Mouse (Mus musculus) layer of hippocampus, postnatal 36 days (tissue): Measurements from ENCODE around the gene Tex9. TPM values are rescaled to one million over a fixed set of nuclear protein-coding genes. Genes with fewer than 3 reads are reported as not detected.

Experiments
- DNase-seq, 2 experiments: peaks; one replicate each; pipeline ENCODE4 v3.0.0; 2022
- total RNA-seq, 2 experiments: library from RNA; stranded (reverse); gene quantifications; 2 replicates each; pipeline ENCODE4 v1.2.3; 2021

Gene Tex9
- total RNA-seq, result 1 to 10 TPM; 5.8 to 6.8 TPM

DNA sequence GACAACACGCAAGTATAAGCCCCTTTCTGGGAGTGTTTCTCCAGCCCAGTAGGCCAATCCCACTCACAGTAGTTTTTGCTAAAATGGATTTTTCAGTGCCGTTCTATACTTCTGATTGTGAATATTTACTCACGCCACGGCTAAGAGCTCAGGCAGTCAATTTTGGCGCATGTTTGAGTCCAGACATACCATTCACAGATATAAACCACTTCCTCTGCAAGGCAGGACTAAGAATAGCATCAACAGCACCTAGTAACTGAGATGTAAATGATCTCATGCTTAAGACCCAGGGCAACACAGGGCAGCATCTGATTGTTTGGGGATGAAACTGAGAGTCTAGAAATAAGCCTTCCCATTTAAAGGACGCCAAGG lies at the start of gene Tex9:
TSS of gene Tex9 (minus strand) at position 19 of the 372 bp plus-strand sequence.
- no peak for DNase-seq

DNA sequence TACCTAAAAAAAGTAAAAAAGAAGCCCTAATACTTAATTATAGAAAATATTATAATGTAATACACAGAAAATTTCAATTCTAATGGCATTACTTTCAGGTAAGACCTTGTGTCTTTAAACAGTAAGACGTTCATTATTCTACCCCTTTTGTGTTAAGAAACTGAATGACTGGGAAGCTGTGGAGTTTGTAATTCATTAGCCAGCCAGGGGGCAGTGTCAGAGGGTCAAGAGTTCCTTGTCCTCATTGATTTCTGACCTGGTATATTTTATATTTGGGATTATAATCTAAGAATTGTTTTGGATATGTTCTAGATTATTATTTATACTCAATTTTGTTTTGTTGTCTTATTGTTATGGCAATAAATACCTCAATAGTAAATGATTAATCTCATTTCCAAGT lies 45.1 kb upstream of the Tex9 start:
- DNase-seq, result no peak

DNA sequence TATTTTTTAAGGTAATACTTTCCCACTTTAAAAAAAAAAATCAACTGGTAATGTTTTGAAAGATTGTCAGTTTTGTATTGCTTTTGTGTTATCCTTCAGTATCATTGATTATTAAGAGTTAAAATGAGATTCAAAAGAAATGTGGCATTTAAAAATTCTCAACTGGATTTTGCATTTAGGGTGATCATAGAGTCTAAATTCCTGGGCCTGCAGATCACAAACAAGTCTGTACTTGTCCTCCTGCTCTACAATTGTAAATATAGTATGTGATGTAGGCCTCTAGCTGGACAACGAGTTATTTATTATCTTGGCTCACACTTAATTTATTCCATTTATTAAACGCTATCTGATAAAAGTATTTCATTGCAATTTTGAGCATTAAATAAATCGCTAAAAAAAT lies 43.4 kb upstream of the Tex9 start:
- DNase-seq, result no peak

DNA sequence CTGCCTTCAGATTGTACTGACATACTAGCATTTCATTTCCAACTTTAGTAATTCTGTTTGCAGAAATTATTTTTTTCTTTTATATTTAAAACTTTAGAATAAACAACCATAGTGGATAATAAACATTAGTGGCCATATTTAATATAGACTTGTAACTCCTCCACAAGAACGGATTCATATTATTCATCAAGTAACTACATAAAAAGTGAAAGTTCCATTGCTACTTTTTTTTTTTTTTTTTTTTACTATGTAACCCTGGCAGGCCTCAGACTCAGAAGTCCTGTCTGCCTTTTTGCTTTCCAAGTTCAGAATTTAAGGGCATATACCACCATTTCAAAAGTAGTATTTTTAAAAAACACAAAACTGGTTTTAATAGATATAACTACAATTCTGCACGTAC lies 43.0 kb upstream of the Tex9 start:
- no peak for DNase-seq

DNA sequence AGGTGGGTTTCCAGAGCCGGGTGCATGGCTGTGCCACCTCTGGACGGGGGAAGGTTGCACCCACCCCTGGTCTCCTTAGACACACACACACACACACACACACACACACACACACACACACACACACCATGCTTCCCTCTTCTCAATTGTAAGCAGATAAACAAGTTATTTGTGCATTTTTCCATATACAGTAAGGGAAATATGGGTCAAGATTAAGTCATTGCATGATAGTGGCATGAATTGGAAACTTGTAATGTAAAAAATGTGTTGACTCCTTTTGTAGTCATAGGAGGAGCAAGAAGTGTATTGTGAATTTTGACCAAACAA lies 41.0 kb upstream of the Tex9 start:
- DNase-seq, result no peak

DNA sequence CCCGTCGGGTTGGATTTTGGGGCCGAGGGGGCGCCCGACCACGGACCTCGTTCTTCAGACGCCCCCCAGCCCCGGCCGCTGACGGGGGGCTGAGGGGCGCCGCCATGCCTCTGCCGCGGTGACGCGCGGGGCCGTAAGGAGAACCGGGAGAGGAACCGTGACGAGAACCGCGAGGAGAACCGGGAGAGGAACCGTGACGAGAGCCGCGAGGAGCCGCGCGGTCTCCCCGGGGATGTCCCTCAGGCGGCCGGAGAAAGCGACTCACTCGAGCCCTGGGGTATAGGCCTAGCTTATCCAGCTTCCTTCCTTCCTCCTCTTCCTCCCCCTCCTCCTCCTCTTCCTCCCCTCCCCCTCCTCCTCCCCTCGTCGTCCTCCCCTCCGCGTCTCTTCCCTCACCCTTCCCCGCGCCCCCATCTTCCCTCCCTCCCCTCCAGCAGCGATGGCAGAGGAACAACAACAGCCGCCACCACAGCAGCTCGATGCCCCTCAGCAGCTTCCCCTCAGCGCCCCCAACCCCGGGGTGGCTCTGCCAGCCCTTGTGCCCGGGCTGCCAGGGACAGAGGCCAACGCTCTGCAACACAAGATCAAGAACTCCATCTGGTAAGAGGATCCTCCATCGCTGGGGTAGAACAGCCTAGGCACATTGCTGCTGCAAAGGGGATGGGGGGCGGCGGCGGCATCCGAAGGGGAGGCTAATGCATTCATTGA lies 40.5 kb upstream of the Tex9 start:
- peak; percentile 53 to 64 for DNase-seq

DNA sequence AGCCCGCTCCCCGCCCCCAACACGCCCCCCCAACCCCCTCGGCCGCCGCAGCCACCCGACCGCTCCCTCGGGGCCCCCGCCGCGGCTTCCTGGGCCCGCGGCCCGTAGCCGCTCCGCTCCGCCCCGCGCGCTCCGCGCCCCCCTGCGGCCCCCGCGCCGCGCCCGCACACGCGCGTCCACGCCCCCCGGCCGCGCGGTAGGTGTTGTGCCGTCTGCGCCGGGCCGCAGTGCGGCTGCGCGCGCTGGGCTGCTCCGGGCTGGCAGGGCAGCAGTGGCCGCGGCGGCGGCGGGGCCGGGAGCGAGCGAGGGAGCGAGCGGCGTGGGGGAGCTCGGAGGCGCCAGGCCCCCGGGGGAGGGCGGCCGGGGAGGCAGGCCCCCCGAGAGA lies 40.0 kb upstream of the Tex9 start, which contains the start of gene Rfx7:
TSS of gene Rfx7 (plus strand) at position 245 of the 385 bp plus-strand sequence.
- peak; percentile 77 for DNase-seq

DNA sequence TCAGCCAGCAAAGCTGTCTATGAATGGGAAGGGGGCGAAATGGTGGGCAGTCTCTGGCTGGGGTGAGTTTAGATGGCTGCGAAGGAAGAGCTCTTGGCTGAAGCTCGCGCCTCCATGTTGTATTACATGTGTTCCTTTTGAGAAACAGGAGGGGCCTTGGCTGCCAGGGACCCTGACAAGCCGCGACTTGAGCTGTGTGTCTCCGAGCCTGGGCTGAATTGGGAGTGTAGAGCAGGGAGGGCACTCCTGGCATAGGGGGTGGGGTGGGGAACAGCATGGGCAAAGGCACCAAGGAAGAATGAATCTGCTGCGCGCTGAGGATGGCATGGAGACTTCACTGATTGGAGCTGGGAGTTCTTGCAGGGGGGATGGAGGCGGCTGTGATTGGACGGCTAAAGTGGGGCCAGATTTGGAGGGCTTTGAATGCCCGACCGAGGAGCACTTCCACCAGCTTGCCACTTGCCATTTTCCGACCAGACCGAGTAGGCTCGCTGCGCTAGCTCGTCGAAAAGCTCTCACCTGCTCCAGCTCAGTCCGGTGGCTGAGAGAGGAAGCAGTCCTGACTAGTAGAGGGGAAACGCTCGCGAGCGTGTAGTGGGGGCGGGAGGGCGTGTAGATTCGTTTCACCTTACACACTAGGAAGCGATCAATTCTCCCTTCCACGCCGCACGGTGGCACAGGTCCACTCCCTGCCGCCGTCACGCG lies 39.4 kb upstream of the Tex9 start:
- DNase-seq, result peak; percentile 81

DNA sequence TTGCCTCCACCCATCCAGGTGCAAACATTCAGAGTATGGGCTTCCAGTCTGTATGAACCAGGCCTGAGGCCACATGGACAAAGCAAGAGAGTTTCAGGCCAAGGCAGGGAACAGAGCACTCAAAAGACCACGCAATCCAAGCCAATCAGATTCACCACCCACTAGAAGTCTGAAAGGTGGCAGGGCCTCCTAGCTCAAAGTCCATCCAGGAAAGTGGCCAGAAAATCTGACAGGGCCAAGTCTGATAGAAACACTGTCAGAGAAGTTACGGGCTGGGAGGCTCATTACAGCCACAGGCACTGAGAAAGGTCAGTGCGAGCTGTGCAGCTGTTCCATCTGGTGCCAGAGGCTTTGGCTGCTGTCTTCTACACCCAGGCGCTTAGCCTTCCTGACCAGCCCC lies 38.8 kb upstream of the Tex9 start:
- DNase-seq, result peak; percentile 3

DNA sequence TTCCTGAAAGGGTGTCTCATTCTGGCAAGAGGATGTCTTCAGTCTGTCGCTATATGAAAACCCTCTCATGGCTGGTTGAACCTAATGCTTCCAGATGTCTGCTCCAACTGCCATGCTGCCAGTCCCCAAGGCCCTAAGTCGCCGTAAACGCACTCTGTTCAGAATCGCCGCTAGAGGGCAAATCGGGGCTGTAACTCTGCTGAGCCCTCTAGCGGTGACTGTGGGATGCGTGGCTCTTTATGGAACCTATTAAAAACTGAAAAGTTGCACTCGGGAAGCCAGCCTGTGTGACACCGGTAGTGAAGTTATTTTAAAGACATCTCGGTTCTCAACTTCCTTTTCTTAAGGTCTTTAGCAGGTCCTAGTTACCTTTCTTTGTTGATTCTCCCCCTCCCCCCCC lies 38.2 kb upstream of the Tex9 start:
- DNase-seq, result peak; percentile 74 to 78

DNA sequence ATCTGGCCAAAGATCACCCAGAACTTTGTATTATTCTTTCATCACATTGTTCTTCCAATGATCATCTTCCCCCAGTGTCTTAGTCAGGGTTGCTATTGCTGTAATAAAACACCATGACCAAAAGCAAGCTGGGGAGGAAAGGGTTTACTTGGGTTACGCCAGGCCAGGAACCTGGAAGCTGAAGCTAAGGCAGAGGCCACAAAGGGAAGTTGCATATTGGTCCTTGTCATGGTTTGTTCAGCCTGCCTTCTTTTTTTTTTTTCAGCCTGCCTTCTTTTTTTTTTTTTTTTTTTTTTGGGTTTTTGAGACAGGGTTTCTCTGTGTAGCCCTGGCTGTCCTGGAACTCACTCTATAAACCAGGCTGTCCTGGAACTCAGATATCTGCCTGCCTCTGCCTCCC lies 34.1 kb upstream of the Tex9 start:
- DNase-seq, result no peak

DNA sequence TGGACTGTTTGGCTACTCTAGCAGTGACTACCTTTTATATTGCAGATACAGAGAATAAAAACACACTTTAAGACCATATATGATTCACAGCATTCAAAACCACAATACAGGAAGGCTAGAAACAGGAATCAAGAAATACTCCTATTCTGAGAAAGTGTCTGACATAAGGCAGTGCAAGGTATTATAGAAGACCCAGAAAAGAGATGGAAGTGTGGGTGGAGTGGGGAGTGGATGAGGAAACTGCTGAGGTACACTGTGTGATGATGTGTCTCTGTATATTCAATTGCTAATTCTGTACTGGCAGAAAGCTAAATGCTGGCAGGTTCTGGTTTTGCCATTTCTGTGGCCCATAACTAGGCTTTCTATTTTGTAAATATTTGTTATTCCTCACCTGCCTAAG lies 28.8 kb upstream of the Tex9 start:
- DNase-seq, result no peak

DNA sequence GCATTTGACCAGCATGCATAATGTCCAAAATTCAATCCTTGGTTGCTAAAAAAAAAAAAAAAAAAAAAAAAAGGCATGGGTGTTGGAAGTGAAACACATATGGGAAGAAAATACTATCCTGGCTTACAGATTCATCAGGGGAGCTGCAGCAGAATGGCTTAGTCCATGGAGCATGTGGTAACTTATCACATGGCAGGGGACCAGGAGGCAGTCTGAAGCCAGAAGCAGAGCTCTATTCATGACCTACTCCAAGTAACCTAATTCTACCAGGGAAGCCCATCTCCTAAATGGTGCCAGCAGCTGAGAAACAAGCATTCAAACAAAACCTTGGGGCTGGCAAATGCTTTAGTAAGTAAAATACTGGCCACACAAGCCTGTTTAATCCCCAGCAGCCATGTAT lies 27.2 kb upstream of the Tex9 start:
- DNase-seq, result no peak

DNA sequence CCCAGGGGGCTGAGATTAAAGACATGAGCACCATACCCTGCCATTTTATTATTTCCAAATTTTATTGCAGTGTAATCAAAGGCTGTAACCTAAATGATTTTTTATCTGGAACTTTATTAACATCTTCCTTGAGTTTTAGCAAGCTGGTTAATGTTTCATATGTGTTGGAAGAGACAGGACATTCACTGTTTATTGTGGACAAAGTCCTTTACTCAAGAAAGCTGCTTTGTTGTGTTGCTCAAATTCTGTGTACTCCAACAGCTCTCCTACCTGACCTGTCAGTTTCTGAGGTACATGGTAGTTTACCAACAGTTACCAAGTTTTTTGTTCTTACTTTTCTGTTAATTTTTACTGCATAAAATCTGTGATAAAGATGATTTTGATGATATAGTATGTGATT lies 23.4 kb upstream of the Tex9 start:
- no peak for DNase-seq

DNA sequence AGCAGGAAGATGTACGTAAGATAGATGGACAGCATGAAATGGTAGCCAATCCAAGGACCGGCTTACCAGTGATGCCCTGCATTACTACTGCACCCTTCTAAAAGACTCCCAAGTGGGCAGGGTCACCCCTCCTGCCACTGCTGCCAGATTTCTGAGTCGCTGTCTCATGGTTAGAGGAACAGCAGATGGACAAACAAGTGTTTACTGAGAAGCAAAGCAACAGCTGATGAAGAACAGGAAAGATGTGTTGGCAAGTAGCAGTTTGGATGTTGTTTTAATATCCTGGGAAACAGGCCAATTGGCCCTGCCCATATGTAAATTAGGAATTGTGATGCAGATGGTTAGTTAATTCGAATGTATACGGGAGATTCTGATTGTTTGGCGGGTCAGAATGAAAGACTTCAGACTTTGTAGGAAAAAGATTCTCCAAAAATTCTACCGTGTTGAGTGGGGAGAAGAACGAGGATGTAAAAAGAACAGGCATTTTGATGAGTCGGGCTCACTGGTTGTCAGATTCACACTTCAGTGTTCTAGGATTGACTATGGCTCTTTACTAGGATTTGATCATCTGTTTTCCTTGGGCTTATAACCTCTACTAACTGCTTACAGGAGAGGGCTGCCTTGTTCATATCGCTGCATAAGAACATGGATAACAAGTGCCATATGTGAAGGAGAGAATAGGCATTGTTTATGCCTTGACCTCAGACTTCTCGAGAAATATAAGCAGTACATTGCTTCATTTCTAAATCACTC lies 20.4 kb upstream of the Tex9 start:
- peak in 1 of 2 experiments; percentile 10 for DNase-seq

DNA sequence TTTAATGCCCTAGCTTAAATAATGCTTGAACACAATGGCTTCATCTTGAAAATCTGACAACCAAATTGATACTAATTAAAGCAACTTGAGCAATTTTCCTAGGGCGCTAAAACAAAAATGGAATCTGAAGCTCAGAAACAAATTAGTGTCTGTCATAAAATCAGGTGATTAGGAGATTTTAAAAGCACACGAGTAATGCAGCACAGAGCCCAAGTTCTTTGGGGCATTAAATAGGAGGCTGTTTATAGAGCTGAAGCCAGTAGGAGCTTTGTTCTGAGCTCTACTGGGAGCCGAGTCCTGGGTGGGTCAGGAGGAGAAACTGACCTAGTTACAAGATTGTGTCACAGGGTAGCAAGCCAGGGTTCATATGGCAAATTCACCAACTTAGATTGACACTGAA lies 5.2 kb upstream of the Tex9 start:
- DNase-seq, result no peak

DNA sequence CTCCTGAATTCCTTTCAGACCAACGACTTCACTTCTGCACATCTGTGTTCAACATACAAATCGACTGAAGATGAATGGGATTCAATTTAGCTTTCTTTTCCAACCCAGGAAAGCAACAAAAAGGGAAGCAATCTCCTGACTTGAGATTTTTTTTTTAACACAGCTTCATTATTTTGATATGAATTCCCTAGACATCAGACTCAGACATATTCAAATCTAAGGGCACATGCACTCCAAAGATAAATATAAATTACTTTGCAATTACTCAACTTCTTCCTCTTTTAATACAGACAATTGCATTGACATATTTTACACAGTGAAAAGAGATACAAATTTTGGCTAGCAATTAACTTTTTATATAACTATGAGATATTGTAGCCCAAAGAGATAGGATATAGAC lies 4.7 kb upstream of the Tex9 start:
- DNase-seq, result no peak

DNA sequence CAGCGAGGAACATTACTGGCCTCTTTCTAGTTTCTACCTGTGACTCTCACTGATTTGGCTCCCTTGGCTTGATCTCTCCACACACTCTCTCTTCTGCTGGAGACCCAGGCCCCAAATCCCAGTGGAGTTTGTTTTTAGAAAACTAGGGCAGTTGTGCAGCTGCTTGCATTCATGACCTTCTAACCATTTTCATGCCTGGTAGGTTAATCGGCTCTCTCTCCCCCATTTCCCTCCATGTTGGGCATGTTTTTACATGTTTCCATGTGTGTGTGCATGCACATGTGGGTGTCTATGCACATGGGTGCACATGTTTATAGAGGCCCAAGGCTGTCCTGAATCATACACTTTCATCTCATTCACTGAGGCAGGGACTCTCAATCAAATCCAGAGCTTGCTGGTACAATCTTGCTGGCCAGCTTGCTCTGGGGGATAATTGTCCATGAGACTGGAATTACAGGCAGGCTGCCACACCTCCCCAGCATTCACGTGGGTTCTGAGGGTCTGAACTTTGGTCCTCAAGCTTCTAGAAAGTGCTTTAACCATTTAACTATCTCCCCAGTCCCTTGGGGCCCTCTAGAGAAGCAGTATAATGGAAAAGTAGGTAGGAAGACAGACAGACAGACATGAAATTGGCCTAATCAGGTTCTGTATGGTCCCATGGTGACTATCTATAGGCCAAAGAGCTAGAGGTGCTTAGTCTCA lies 2.1 kb upstream of the Tex9 start:
- DNase-seq, result no peak

DNA sequence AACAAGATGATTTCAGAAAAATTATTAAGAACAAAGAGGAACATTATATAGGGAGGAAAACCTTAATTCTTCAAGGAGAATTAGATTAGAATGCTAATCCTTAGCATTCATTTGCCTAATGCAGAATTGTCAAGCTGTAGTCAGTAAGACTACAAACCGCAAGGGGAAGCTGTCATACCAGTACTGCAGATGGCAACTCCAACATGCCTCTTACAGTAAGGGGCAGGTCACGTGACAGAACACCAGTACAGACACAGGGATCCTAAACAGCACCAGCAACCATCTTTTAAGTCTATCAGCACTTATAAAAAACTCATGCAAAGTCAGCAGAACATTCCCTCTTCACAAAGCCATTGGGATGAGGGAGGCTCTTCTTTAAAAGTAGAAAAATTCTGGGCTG lies 1.5 kb upstream of the Tex9 start:
- no peak for DNase-seq

DNA sequence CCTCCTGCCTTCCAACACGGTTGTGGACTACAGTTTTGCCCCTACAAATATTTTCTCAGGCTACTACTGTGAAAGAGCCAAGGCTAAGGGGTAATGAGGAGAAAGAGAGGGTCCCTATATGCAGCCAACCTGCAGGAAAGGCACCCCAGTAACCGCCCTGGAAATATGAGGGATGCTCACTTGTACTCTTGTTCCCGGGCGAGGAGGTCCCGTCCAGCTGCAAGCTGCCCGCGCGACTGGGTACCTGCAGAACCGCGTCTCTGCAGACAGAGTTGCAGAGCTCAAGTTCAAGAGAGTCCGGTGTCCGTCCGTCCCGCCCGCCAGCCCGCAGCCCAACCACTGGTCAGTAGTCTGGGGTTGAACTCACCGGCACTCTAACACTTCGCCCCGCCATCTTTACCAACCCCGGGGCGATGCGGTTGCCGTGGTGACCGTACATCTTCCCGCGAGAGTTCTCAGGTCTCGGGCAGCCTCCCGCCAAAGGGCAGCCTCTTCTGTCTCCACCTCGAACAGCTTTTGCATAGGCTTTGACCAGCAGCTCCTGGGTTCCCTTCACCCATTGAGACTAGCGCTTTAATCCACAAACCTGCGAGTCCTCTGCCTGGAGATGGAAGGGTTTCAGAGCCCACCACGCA lies 336 bp downstream of the Tex9 start:
- DNase-seq, result peak; percentile 69 to 76

DNA sequence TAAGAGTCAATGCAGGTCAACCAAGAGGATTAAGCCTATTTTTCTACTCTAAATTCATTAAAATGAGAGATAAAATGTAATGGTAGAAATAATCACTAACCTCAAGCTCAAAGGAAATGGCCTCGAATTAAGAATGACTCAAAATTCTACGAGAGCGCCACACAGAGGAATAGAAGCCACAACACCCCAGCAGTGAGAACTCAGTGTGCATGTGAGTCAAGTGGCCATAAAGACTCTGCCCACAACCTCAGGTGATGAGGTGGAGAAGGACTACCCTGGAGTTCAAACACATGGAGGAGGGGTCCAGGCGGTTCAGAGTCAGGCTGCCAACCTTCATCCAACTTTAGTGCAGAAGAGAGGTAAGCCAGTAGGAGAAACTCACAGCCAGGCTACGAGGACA lies 2.9 kb downstream of the Tex9 start:
- DNase-seq, result no peak

DNA sequence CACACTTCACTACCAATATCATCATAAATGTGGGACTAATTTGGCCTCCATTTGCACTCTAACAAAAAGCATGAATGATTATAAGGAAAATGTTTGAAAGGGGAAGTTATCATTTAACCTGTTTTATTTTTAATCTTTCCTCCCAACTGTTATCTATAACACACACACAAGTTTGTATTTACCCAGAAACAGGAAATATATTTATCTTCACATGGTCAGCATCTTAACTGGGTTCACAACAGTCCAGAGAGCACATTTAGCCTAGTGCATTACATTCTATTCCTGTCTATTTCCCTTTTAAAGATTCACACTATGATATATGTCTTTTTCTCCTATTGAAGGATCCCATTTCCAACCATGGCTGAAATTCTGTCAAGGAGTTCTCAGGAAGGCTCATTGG lies 3.5 kb downstream of the Tex9 start:
- DNase-seq, result no peak

DNA sequence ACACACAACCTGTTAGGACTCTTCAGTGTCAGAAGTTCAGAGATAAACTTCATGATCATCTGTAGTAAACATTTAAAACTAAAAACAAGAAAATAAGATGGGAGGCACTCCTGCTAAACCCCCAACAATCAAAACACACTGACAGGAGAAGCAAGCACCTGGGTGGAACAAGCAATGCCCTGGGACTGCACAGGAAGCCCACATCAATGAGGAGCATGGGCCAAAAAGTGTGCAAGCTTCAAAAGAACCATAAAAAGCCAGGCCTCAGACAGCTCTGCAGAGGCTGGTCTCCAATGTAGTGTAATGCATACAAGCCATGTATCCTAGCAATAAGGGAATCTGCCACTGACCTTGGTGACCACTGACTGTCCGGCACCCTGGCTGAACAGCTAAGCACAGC lies 12.7 kb downstream of the Tex9 start:
- DNase-seq, result no peak
